Mouse (Mus musculus) C2C12 (cell line): Measurements from ENCODE around the gene Def8.
A peak's percentile ranks its signal among the peaks of the same experiment; 100 is the strongest.

Experiments
- CEBPB ChIP-seq: IDR thresholded peaks from one replicate; pipeline ENCODE4 v1.6.1; 2011; ENCODE audit warnings: low read depth, mild to moderate bottlenecking, control low read depth, moderate library complexity
- CTCF ChIP-seq: IDR thresholded peaks from one replicate; pipeline ENCODE4 v1.5.1; 2011; ENCODE audit not compliant: control insufficient read depth, insufficient read depth, insufficient read length
- FOSL1 ChIP-seq: IDR thresholded peaks from one replicate; pipeline ENCODE4 v1.8.0; 2011; ENCODE audit warnings: mild to moderate bottlenecking, low read length; ENCODE audit not compliant: poor library complexity, insufficient read depth, severe bottlenecking
- MAX ChIP-seq: IDR thresholded peaks from one replicate; pipeline ENCODE4 v1.6.1; 2011; ENCODE audit warnings: mild to moderate bottlenecking, control low read depth
- MYOD1 ChIP-seq: IDR thresholded peaks from one replicate; pipeline ENCODE4 v1.6.1; 2011; ENCODE audit warnings: low read depth; ENCODE audit not compliant: control insufficient read depth, insufficient read length
- USF1 ChIP-seq: IDR thresholded peaks from one replicate; pipeline ENCODE4 v1.6.1; 2011; ENCODE audit warnings: low read depth, mild to moderate bottlenecking, control low read depth, moderate library complexity

DNA sequence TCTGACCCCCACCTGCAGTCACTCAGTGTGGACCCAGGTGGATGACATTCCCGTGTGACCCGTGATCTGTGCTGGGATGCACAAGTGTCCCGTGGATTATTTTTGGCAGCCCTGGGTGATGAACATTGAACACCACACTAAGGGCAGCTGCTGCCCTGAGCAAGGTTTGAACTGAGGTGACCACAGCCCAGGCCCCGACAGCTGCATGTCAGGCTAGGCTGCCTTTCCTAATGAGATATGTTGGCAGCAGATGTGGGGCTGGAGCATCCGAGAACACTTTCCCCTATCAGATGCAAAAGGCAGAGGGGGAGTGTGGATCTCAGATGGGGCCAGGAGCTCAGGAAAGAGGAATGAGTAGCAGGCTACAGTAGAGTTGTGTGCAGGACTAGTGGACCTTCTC, 87.5 kb downstream of the Def8 start:
- TF ChIP-seq CTCF = no peak
- no peak for TF ChIP-seq MAX
- peak; percentile 52 for TF ChIP-seq MYOD1
- no peak for TF ChIP-seq FOSL1
- no peak for TF ChIP-seq CEBPB
- no peak for TF ChIP-seq USF1
